Mouse (Mus musculus): ENCODE measurements around the gene Olfr1133. TPM values are rescaled to one million over a fixed set of nuclear protein-coding genes. Genes with fewer than 3 reads are reported as not detected.
"Not testable (repeated sequence)": the region's sequence is repeated elsewhere in the genome, so short reads cannot be mapped to it uniquely, and the experiment has no call there.

Olfr1133 gene
- not detected for polyA plus RNA-seq (2021)

GRCm38 (mm10) chr2:87647274-87647673 lies at the start of gene Olfr1133:
TSS of gene Olfr1133 (minus strand) at chr2:87647374.
- DNase-seq (ENCODE audit: low read depth, low spot score), result no peak
- ChIA-PET POLR2A (no interaction called here), CTCF (no interaction called here)
- in situ Hi-C loops (cut with MboI; ENCODE audit: low pct_unique_long_range_greater_than_20kb), result no loop called here
- no peaks in the 10 kb centered on the region for H3K27me3 ChIP-seq
- ATAC-seq, result no peak
- no peak for TF ChIP-seq CTCF (IDR thresholded peaks at IDR 0.05)

GRCm38 (mm10) chr2:87693847-87694246 lies 46.7 kb upstream of the Olfr1133 start, which contains the start of gene Olfr1136:
TSS of gene Olfr1136 (minus strand) at chr2:87693947.
- no peak for ATAC-seq
- no peaks in the 10 kb centered on the region for H3K27me3 ChIP-seq
- CTCF ChIA-PET, result no interaction called here
- TF ChIP-seq CTCF (IDR thresholded peaks at IDR 0.05), result no peak
- in situ Hi-C loops (cut with MboI; ENCODE audit: low pct_unique_long_range_greater_than_20kb), result no loop called here
- POLR2A ChIA-PET, result no interaction called here
- no peak for DNase-seq (ENCODE audit: low read depth, low spot score)

- no peak for ATAC-seq
- no peaks in the 10 kb centered on the region for H3K27me3 ChIP-seq
- in situ Hi-C loops (cut with MboI; ENCODE audit: low pct_unique_long_range_greater_than_20kb), result no loop called here
- DNase-seq (ENCODE audit: low read depth, low spot score), result no peak
- POLR2A ChIA-PET, result no interaction called here
- CTCF ChIA-PET, result no interaction called here
- TF ChIP-seq CTCF (IDR thresholded peaks at IDR 0.05), result no peak
These were observed 26.4 kb upstream of the Olfr1133 start, which contains the start of gene Olfr1135 for GRCm38 (mm10) chr2:87673564-87673963. TSS of gene Olfr1135 (minus strand) at chr2:87673664.

GRCm38 (mm10) chr2:87658360-87658759 lies 11.2 kb upstream of the Olfr1133 start, which contains the start of gene Olfr1134:
TSS of gene Olfr1134 (minus strand) at chr2:87658460.
- in situ Hi-C loops (cut with MboI; ENCODE audit: low pct_unique_long_range_greater_than_20kb), result no loop called here

GRCm38 (mm10) chr2:87642441-87642840 lies 4.7 kb downstream of the Olfr1133 start:
- in situ Hi-C loops (cut with MboI; ENCODE audit: low pct_unique_long_range_greater_than_20kb), result no loop called here
- no peaks in the 10 kb centered on the region for H3K27me3 ChIP-seq
- ATAC-seq, result no peak
- ChIA-PET POLR2A (no interaction called here), CTCF (no interaction called here)
- no peak for TF ChIP-seq CTCF (IDR thresholded peaks at IDR 0.05)
- no peak for DNase-seq (ENCODE audit: low read depth, low spot score)

More at GRCm38 (mm10) chr2:87658360-87658759, 11.2 kb upstream of the Olfr1133 start, which contains the start of gene Olfr1134:
- ChIA-PET POLR2A (no interaction called here), CTCF (no interaction called here)
- no peak for ATAC-seq
- H3K27me3 ChIP-seq, result no peaks in the 10 kb centered on the region
- TF ChIP-seq CTCF (IDR thresholded peaks at IDR 0.05), result no peak
- DNase-seq (ENCODE audit: low read depth, low spot score), result no peak

GRCm38 (mm10) chr2:87637435-87637834 lies 9.7 kb downstream of the Olfr1133 start, which contains the start of gene Olfr1132:
TSS of gene Olfr1132 (minus strand) at chr2:87637535.
- TF ChIP-seq CTCF (IDR thresholded peaks at IDR 0.05), result no peak
- CTCF ChIA-PET, result no interaction called here
- POLR2A ChIA-PET, result no interaction called here
- in situ Hi-C loops (cut with MboI; ENCODE audit: low pct_unique_long_range_greater_than_20kb), result no loop called here
- H3K27me3 ChIP-seq, result no peaks in the 10 kb centered on the region
- no peak for DNase-seq (ENCODE audit: low read depth, low spot score)
- ATAC-seq, result no peak

GRCm38 (mm10) chr2:87626804-87627203 lies 20.4 kb downstream of the Olfr1133 start, which contains the start of gene Olfr1131:
TSS of gene Olfr1131 (plus strand) at chr2:87627104.
- ChIA-PET POLR2A (no interaction called here), CTCF (no interaction called here)
- in situ Hi-C loops (cut with MboI; ENCODE audit: low pct_unique_long_range_greater_than_20kb), result no loop called here
- DNase-seq (ENCODE audit: low read depth, low spot score) (no peak), ATAC-seq (no peak)
- no peak for TF ChIP-seq CTCF (IDR thresholded peaks at IDR 0.05)
- H3K27me3 ChIP-seq, result no peaks in the 10 kb centered on the region

GRCm38 (mm10) chr2:87605912-87606311 lies 41.3 kb downstream of the Olfr1133 start, which contains the start of gene Olfr1130:
TSS of gene Olfr1130 (plus strand) at chr2:87606212.
- in situ Hi-C loops (cut with MboI; ENCODE audit: low pct_unique_long_range_greater_than_20kb); H3K27me3 ChIP-seq; CTCF ChIA-PET; ATAC-seq; POLR2A ChIA-PET; DNase-seq (ENCODE audit: low read depth, low spot score): not testable (repeated sequence)

Other genes with a start within 250 kb of the Olfr1133 start
- not detected for gene Olfr1123, start 230.7 kb downstream of the Olfr1133 start, polyA plus RNA-seq (2021)
- not detected for gene Olfr1124, start 217.1 kb downstream of the Olfr1133 start, polyA plus RNA-seq (2021)
- gene Olfr1126, start 193.4 kb downstream of the Olfr1133 start, polyA plus RNA-seq (2021), result not detected
- not detected for gene Pramel7, start 150.3 kb downstream of the Olfr1133 start, polyA plus RNA-seq (2021)
- not detected for gene Pramel6, start 140.8 kb downstream of the Olfr1133 start, polyA plus RNA-seq (2021)
- gene Olfr153, start 115.6 kb downstream of the Olfr1133 start, polyA plus RNA-seq (2021), result not detected
- gene Olfr1128, start 101.8 kb downstream of the Olfr1133 start, polyA plus RNA-seq (2021), result not detected
- not detected for gene Olfr1129, start 73.5 kb downstream of the Olfr1133 start, polyA plus RNA-seq (2021)
- gene Olfr1130, start 41.2 kb downstream of the Olfr1133 start, polyA plus RNA-seq (2021), result not detected
- not detected for gene Olfr1131, start 20.3 kb downstream of the Olfr1133 start, polyA plus RNA-seq (2021)
- not detected for gene Olfr1132, start 9.8 kb downstream of the Olfr1133 start, polyA plus RNA-seq (2021)
- not detected for gene Olfr1134, start 11.1 kb upstream of the Olfr1133 start, polyA plus RNA-seq (2021)
- gene Olfr1135, start 26.3 kb upstream of the Olfr1133 start, polyA plus RNA-seq (2021), result not detected
- not detected for gene Olfr1136, start 46.6 kb upstream of the Olfr1133 start, polyA plus RNA-seq (2021)
- gene Olfr1137, start 65.8 kb upstream of the Olfr1133 start, polyA plus RNA-seq (2021), result not detected
- gene Olfr1138, start 92.6 kb upstream of the Olfr1133 start, polyA plus RNA-seq (2021), result not detected
- gene Olfr1140, start 96.4 kb upstream of the Olfr1133 start, polyA plus RNA-seq (2021), result not detected
- gene Olfr1141, start 106.6 kb upstream of the Olfr1133 start, polyA plus RNA-seq (2021), result not detected
- gene Olfr152, start 132.1 kb upstream of the Olfr1133 start, polyA plus RNA-seq (2021), result not detected
- gene Olfr1143, start 153.2 kb upstream of the Olfr1133 start, polyA plus RNA-seq (2021), result not detected
- not detected for gene Olfr1145, start 162.4 kb upstream of the Olfr1133 start, polyA plus RNA-seq (2021)
- gene Olfr1148, start 183.2 kb upstream of the Olfr1133 start, polyA plus RNA-seq (2021), result not detected
- gene Olfr1150-ps1, start 196.6 kb upstream of the Olfr1133 start, polyA plus RNA-seq (2021), result not detected
- not detected for gene Olfr1151, start 208.5 kb upstream of the Olfr1133 start, polyA plus RNA-seq (2021)
- 0.01 TPM for gene Olfr1152, start 219.1 kb upstream of the Olfr1133 start, polyA plus RNA-seq (2021)
- gene Olfr1153, start 247.6 kb upstream of the Olfr1133 start, polyA plus RNA-seq (2021), result not detected